Mouse (Mus musculus): ENCODE results near the gene Naa25. TPM values are rescaled to one million over a fixed set of nuclear protein-coding genes. Genes with fewer than 3 reads are reported as not detected.
A peak's percentile ranks its signal among the peaks of the same experiment; 100 is the strongest.

Gene Naa25
- polyA plus RNA-seq, 1 experiment from 2014 or later: 38.0 TPM

DNA sequence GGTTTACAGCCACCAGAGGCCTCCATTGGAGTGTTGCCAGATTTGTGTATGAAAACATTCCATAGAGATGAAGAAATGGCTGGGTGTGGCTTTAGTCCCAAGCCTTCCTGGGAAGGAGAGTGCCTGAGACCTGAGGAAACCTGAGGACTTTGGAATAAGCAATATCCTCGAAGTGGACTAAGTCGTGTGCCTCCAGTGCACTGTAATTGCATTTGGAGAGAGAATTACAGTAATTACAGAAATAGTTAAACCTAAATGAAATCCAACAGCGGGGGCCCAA, 56.7 kb downstream of the Naa25 start:
- H3K27ac ChIP-seq: peak overlapping the region; percentile 95
- no peak overlapping the region for H3K4me2 ChIP-seq
- H3K36me3 ChIP-seq: peaks cover 3% of the 10 kb centered on the region; the same call in 1 of the 2 replicates
- no peaks in the 10 kb centered on the region for H3K9me3 ChIP-seq
- H3K4me3 ChIP-seq: no peak overlapping the region
- ATAC-seq (ENCODE audit: borderline replicate concordance, extremely low read depth, low FRiP score, low TSS enrichment): no peak
- no peak overlapping the region for H3K9ac ChIP-seq
- 64% methylated on average over 3 of the region's 3 CpGs for WGBS
- H3K4me1 ChIP-seq: peaks cover 28% of the 10 kb centered on the region
- H3K27me3 ChIP-seq: no peaks in the 10 kb centered on the region

DNA sequence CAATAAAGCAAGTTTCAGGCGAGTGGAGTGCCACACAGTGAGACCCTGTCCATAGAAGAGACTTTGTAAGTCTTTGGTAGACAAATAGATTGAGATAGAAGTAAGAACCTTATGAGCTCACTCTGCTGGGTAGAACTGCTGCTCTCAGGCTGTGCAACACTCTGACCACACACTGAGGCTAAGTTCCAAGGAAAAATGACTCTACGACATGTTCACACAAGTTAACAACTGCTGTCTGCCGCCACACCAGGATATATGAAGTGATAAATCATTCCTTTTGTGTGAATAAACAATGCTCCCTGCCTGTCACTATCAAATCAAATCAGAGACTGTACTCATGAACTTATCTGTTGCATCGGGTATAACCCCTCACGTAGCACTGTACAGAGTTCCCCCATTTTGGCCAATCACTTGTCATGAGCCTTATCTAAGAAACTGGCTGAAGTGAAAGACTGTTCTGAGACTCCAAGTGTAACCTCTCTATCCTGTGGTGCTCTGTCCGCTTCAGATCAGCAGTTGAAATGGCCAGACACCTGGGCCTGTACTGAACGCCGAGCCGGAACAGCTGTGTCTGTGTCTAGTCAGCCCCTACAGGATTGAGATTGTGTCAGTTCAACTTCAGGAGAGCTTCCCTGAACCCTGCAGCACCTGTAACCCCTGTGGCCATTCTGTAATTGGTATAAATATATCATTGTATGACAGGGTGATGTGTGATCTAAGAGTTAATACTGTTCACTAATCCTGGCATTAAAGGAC, 58.0 kb downstream of the Naa25 start:
- Histone ChIP-seq H3K9me3 (no peaks in the 10 kb centered on the region), H3K4me3 (no peak overlapping the region), H3K36me3 (no peaks in the 10 kb centered on the region), H3K4me2 (no peak overlapping the region), H3K9ac (no peak overlapping the region), H3K4me1 (peaks cover 26% of the 10 kb centered on the region), H3K27me3 (no peaks in the 10 kb centered on the region), H3K27ac (no peak overlapping the region)
- no peak for ATAC-seq (ENCODE audit: borderline replicate concordance, extremely low read depth, low FRiP score, low TSS enrichment)
- 47% methylated on average over 9 of the region's 9 CpGs for WGBS

DNA sequence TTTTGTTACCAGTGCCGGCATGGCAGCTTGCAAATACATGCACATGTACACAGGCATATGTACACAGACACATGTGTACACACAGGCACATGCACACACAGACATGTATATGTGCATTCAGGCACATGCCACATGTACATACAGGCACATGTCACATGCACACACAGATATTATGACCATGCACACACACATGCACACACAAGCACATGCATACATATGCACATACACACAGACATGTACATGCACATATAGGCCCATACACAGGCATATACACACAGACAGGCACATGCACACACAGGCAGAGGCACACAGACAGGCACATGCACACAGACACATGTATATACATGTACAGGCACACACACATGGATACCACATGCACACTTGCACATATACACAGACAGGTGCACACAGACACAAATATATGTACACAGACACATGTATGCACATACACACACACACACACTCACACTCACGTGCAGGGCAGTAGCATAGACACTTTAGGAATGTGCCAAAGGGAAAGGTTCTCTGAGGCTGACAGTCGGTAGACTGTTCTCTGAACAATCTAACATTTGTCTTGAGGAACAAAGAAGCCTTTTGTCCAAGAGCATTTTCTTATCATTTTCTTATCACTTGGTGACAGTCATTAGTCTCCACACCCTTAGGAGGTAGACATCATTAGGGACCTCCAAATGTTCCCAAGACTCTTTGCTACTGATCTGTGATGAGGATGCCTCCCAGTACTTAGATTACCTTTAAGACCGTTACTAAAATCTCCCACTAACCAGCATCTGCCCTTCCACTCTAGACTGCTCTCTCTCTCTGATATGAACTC, 63.8 kb downstream of the Naa25 start:
- Histone ChIP-seq H3K27me3 (no peaks in the 10 kb centered on the region), H3K9ac (no peak overlapping the region), H3K9me3 (no peaks in the 10 kb centered on the region), H3K36me3 (no peaks in the 10 kb centered on the region), H3K4me3 (no peak overlapping the region), H3K27ac (no peak overlapping the region), H3K4me1 (no peaks in the 10 kb centered on the region; the same call in 1 of the 2 replicates), H3K4me2 (no peak overlapping the region)
- WGBS: 35% methylated on average over 4 of the region's 4 CpGs
- no peak for ATAC-seq (ENCODE audit: borderline replicate concordance, extremely low read depth, low FRiP score, low TSS enrichment)

DNA sequence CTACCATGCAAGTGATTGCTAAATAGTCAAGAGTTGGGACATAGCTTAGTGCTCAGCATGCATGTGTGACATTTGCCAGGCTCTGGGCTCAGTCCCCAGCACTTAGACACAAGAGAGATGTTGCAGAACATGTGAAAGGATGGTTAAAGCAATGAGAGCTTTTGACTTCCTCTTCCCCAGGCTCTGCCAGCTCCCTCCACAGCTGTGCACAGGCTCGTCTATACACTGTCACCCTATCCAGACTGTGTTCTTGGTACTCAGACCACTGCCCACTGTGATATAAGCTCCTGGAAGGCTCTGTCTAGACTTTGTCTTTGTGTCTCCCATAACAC, 64.4 kb downstream of the Naa25 start:
- no peaks in the 10 kb centered on the region for H3K9me3 ChIP-seq
- no peak overlapping the region for H3K27ac ChIP-seq
- H3K4me1 ChIP-seq: no peaks in the 10 kb centered on the region; the same call in 1 of the 2 replicates
- H3K4me3 ChIP-seq: no peak overlapping the region
- 14% methylated on average over 1 of the region's 1 CpGs for WGBS
- no peaks in the 10 kb centered on the region for H3K27me3 ChIP-seq
- ATAC-seq (ENCODE audit: borderline replicate concordance, extremely low read depth, low FRiP score, low TSS enrichment): no peak
- H3K4me2 ChIP-seq: no peak overlapping the region
- no peak overlapping the region for H3K9ac ChIP-seq
- no peaks in the 10 kb centered on the region for H3K36me3 ChIP-seq

DNA sequence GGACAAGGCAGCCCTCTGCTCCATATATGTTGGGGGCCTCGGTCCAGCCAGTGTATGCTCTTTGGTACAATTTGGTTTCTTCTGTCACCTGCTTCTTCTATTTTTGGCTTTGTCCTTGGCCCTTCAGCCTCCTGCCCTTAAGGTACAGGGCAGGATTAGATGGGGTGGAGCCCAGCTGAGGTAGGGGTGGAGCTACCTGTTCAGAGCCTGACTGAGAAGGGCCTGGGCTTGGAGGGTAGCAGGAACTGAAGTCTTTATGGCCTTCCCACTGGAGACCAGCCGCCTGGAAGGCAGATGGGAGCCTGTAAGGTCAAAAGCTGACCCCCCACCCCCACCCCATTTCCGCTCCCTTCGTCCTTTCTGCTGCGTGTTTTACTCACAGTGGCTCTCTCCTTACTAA, 65.2 kb downstream of the Naa25 start:
- Histone ChIP-seq H3K4me3 (no peak overlapping the region), H3K4me1 (no peaks in the 10 kb centered on the region; the same call in 1 of the 2 replicates), H3K9me3 (no peaks in the 10 kb centered on the region), H3K27me3 (no peaks in the 10 kb centered on the region), H3K27ac (no peak overlapping the region), H3K9ac (no peak overlapping the region), H3K4me2 (no peak overlapping the region), H3K36me3 (no peaks in the 10 kb centered on the region)
- 44% methylated on average over 5 of the region's 5 CpGs for WGBS
- ATAC-seq (ENCODE audit: borderline replicate concordance, extremely low read depth, low FRiP score, low TSS enrichment): no peak

DNA sequence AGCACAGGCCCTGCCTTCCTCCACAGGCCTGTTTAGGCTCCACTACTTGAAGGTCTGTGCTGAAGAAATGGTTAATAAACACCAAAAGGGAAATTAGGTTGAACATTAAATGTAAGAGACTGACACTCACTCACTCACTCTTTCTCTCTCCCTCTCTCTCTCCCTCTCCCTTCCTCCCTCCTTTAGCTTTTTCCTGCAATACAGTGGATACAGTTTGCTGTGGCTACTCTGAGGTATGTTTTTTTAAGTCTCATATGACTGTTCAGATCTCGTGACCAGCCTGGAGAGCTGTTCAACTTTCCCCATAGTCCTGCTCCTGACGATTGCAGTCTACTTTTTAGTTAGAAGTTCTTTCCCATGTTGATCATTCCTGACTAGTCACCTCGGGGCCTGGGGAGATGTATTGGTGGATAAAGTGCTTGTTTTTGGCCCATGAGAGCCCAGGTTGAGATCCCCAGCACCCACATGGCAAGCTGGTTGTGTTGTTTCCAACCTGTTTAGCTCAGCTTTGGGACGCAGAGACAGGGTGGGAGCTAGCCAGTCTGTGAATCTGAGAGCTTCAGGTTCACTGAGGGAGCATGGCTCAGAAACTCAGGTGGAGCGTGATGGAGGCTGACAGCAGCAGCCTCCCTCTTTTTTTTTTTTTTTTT, 66.0 kb downstream of the Naa25 start:
- Histone ChIP-seq H3K9me3 (no peaks in the 10 kb centered on the region), H3K4me3 (no peak overlapping the region), H3K27ac (no peak overlapping the region), H3K4me1 (no peaks in the 10 kb centered on the region; the same call in 1 of the 2 replicates), H3K9ac (no peak overlapping the region), H3K4me2 (no peak overlapping the region), H3K36me3 (no peaks in the 10 kb centered on the region), H3K27me3 (no peaks in the 10 kb centered on the region)
- 31% methylated on average over 5 of the region's 5 CpGs for WGBS
- no peak for ATAC-seq (ENCODE audit: borderline replicate concordance, extremely low read depth, low FRiP score, low TSS enrichment)

DNA sequence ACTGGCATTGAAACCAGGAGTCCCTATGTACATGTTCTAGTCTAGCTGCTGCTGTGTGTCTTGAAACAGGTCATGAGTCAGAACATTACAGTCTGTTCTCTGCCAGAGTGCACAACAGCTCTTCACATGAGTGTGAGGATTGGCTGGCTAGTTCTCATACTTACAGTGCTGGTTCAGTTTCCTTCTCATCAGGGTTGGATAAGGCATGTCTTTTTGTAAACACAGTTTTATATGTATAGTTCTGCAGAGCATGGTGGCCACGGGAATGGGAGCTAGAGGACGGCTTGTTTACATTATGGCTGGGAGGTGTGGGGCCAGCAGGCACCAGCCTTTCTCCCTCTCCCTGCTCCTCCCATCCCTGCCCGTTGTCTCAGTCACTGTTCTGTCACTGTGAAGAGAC, 71.8 kb downstream of the Naa25 start:
- ATAC-seq (ENCODE audit: borderline replicate concordance, extremely low read depth, low FRiP score, low TSS enrichment): peak; percentile 73
- Histone ChIP-seq H3K4me2 (no peak overlapping the region), H3K4me1 (peaks cover 5% of the 10 kb centered on the region; the same call in 1 of the 2 replicates), H3K36me3 (no peaks in the 10 kb centered on the region), H3K27ac (0 out of 2 replicates have a peak overlapping the region, but pooled peaks have one; percentile 5), H3K9me3 (no peaks in the 10 kb centered on the region), H3K27me3 (no peaks in the 10 kb centered on the region), H3K9ac (no peak overlapping the region), H3K4me3 (no peak overlapping the region)
- WGBS: 8% methylated on average over 3 of the region's 3 CpGs

DNA sequence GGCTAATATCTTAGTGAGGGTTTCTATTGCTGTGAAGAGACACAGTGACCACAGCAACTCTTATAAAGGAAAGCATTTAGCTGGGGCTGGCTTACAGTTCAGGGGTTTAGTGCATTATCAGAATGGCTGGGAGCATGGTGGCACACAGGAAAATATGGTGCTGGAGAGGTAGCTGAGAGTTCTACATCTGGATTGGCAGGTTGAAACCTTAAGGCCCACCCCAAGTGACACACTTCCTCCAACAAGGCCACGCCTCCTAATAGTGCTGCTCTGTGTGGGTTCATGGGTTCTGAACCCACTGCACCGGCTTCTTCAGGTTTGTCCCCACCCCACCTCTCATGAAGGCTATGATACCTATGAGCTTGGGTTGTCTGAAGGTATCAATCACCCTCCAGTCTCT, 74.7 kb downstream of the Naa25 start:
- Histone ChIP-seq H3K9me3 (no peaks in the 10 kb centered on the region), H3K4me2 (no peak overlapping the region), H3K36me3 (no peaks in the 10 kb centered on the region), H3K4me1 (peaks cover 5% of the 10 kb centered on the region; the same call in 1 of the 2 replicates), H3K27ac (no peak overlapping the region), H3K4me3 (no peak overlapping the region), H3K9ac (no peak overlapping the region), H3K27me3 (no peaks in the 10 kb centered on the region)
- no peak for ATAC-seq (ENCODE audit: borderline replicate concordance, extremely low read depth, low FRiP score, low TSS enrichment)
- 81% methylated on average over 2 of the region's 2 CpGs for WGBS

DNA sequence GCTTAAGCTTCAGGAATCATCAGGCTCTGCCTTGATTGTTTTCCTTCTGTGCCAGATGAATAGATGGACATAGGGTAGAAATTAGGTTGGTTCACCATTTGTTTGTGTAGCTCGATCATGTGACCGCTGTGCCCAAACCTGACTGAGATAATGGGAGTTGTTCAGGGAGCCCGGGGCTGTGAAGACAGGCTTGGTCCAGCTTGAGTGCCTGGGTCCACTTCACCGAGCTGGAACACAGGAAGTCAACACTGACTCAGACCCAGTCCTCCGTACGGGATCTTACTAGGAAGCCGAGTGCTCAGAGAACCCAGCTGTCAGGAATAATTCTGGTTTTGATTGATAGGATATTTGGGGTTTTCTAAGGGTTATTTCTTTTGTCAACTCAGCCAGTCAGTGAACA, 76.9 kb downstream of the Naa25 start:
- WGBS: 46% methylated on average over 7 of the region's 7 CpGs
- no peak overlapping the region for H3K9ac ChIP-seq
- no peaks in the 10 kb centered on the region for H3K4me1 ChIP-seq
- H3K27ac ChIP-seq: no peak overlapping the region
- no peak for ATAC-seq (ENCODE audit: borderline replicate concordance, extremely low read depth, low FRiP score, low TSS enrichment)
- H3K4me3 ChIP-seq: no peak overlapping the region
- H3K4me2 ChIP-seq: no peak overlapping the region
- no peaks in the 10 kb centered on the region for H3K36me3 ChIP-seq
- H3K27me3 ChIP-seq: no peaks in the 10 kb centered on the region
- H3K9me3 ChIP-seq: no peaks in the 10 kb centered on the region

DNA sequence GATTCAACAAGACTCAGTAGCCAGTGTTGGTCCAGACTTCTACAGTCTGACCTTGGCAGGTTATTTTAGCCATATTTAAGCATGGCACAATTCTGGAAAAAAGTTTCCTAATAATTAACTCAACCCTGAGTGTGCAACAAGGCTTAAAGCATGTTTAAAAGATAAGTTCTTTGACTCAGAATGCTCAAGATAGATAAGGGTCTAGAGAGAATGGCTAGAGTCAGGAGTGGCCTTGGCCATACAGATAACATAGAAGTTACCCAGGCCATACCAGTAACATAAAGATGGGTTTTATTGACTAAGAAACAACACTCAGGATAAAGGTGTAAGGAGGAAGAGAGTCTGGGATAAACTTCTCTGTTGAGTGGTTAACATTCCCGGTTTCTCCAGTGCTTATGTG, 78.3 kb downstream of the Naa25 start:
- WGBS: 59% methylated on average over 1 of the region's 1 CpGs
- ATAC-seq (ENCODE audit: borderline replicate concordance, extremely low read depth, low FRiP score, low TSS enrichment): no peak
- H3K4me1 ChIP-seq: no peaks in the 10 kb centered on the region

DNA sequence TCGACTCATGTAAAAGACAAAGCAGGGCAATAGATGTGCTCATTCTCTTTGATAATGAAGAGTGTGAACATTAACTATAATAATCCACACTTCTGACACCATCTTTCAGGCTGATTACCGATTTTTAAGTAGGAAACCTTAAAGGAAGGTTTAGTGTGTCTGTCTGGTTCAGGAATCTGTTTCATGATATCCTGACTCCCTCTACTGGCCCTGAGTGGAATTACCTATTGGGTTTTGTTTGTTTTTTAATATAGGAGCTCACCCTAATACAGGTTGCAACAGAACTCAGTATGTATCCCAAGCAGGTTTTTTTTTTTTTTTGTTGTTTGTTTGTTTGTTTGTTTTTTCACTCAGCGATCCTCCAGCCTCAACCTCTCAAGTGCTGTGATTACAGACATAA, 79.9 kb downstream of the Naa25 start:
- Histone ChIP-seq H3K9ac (no peak overlapping the region), H3K4me3 (no peak overlapping the region), H3K4me1 (no peaks in the 10 kb centered on the region), H3K4me2 (no peak overlapping the region), H3K9me3 (no peaks in the 10 kb centered on the region), H3K27me3 (no peaks in the 10 kb centered on the region), H3K27ac (no peak overlapping the region), H3K36me3 (no peaks in the 10 kb centered on the region)
- ATAC-seq (ENCODE audit: borderline replicate concordance, extremely low read depth, low FRiP score, low TSS enrichment): no peak
- WGBS: 30% methylated on average over 3 of the region's 3 CpGs

More for the DNA sequence above, 78.3 kb downstream of the Naa25 start:
- no peak overlapping the region for H3K9ac ChIP-seq
- no peaks in the 10 kb centered on the region for H3K27me3 ChIP-seq
- no peaks in the 10 kb centered on the region for H3K36me3 ChIP-seq
- no peak overlapping the region for H3K27ac ChIP-seq
- H3K4me3 ChIP-seq: no peak overlapping the region
- no peak overlapping the region for H3K4me2 ChIP-seq
- H3K9me3 ChIP-seq: no peaks in the 10 kb centered on the region

DNA sequence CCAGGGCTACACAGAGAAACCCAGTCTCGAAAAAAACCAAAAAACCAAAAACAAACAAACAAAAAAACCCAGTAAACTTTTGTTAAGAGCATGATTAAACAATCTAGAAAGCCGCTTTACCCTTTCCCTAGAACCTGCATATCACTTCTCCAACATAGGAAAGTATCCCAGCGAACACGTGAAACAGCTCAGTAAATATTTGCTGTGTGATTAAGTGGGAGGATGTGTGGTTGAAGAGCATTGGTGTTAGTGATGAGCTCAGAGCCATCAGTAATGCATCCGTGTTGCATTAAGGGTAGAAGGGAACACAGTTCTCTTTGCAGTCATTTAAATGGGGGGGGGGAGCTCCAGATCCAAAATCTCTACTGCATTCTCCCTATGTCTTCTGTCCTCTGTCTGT, 87.1 kb downstream of the Naa25 start:
- ATAC-seq (ENCODE audit: borderline replicate concordance, extremely low read depth, low FRiP score, low TSS enrichment): no peak
- 58% methylated on average over 5 of the region's 5 CpGs for whole genome bisulfite sequencing

More for the DNA sequence above, 87.1 kb downstream of the Naa25 start:
- H3K4me1 ChIP-seq: no peaks in the 10 kb centered on the region
- no peak overlapping the region for H3K4me3 ChIP-seq
- H3K9me3 ChIP-seq: no peaks in the 10 kb centered on the region
- no peaks in the 10 kb centered on the region for H3K27me3 ChIP-seq
- H3K9ac ChIP-seq: no peak overlapping the region
- H3K36me3 ChIP-seq: no peaks in the 10 kb centered on the region
- H3K27ac ChIP-seq: no peak overlapping the region
- no peak overlapping the region for H3K4me2 ChIP-seq

Measured in lung, embryonic 15.5 days (tissue).